Mouse (Mus musculus): ENCODE measurements around the gene Pgap3.
"Not testable (repeated sequence)": the region's sequence is repeated elsewhere in the genome, so short reads cannot be mapped to it uniquely, and the experiment has no call there.

Gene Pgap3

DNA sequence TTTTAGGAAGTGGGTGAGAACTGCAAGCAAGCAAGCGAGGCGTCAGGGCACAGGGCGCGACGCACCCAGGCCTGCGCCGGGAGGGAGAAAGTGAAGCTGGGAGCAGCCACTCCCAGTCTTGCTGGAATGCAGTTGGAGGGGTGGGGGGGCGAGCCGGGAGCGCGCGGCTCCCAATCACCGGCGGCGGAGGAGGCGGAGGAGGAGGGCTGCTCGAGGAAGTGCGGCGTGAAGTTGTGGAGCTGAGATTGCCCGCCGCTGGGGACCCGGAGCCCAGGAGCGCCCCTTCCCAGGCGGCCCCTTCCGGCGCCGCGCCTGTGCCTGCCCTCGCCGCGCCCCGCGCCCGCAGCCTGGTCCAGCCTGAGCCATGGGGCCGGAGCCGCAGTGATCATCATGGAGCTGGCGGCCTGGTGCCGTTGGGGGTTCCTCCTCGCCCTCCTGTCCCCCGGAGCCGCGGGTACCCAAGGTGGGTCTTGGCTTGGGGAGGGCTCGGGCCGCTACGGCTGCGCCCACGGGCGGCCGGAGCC lies 12.0 kb upstream of the Pgap3 start, which contains the start of gene Erbb2:
Gene Erbb2, plus strand, starts transcription at position 198 of the 524 bp plus-strand sequence.
- peak; percentile 69 for DNase-seq (ENCODE audit: low spot score)

- no peak for DNase-seq (ENCODE audit: low spot score)
Observed at GRCm38 (mm10) chr11:98409341-98409822, 9.1 kb upstream of the Pgap3 start.

GRCm38 (mm10) chr11:98408872-98409271 lies 8.6 kb upstream of the Pgap3 start:
- DNase-seq (ENCODE audit: low spot score), result no peak

DNA sequence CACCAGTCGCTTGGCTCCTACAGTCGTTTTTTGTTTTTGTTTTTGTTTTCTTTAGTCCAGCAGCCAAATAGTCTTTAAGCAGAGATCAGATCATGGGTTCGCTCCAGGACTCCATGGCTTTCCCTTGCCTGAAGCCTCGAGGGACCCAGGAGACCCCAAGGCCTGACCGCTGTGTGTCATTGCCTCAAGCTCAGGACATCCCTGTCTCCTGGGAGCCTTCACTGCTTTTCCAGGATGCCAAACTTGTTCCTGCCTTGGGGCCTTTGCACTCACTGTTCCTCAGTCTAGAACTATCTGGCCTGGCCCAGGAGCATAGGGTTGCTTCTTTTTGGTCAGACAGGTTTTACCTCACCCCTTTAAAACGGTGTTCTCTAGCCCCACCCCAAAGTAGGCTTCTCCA lies 6.3 kb upstream of the Pgap3 start:
- DNase-seq (ENCODE audit: low spot score), result no peak

DNA sequence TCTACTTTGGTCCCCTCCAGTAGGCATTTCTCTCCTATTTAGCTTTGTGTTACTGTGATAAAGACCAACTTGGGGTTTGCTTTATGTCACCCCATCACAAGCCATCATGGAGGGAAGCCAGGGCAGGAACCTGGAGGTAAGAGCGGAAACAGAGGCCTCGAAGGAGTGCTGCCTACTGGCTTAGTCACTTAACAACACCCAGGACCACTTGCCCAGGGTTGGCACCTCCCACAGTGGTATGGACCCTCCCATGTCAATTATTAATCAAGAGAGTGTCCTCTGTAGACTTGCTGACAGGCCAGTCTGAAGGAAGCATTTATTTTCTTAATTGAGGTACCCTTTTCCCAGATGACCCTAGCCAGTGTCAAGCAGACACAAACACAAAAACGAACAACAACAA lies 526 bp upstream of the Pgap3 start:
- DNase-seq (ENCODE audit: low spot score), result no peak

GRCm38 (mm10) chr11:98397946-98398345 lies 2.3 kb downstream of the Pgap3 start:
- no peak for DNase-seq (ENCODE audit: low spot score)

DNA sequence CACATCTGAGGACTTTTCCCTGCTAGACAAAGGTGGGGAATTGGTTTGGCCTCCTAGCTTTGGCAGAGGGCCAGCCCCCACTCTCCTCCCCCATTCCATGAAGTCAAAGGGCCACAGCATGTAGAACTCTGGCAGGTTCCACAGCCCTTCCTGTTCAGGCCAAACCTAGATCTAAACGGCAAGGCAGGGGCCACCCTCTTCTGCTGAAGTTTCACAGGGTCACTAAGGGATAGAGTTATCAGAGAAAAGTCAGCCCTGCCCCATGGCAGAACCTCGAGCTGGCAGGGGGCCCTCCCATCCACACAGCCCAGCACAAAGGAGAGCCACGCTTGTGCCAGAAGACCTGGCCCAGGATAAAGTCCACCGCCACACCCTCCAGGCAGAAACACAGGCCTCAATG lies 5.2 kb downstream of the Pgap3 start:
- no peak for DNase-seq (ENCODE audit: low spot score)

DNA sequence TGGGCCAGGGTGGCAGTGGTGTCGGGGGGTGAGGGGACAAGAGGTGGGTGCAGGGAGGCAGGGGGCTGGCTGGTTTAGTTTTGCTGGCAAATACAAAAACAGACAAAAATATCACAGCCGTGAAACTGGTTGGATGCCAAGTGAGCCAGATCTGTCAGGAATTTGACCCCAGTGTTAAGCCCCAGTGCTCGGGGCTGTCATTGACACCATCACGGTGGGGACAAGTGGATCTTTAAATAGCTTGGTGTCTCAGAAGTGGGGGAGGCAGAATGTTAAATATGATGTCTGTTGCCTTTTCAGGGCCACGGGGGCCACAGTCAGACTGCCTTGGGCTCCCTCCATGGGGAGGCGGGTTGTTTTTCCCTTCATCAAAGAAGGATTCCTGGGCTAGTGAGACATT lies 6.0 kb downstream of the Pgap3 start:
- no peak for DNase-seq (ENCODE audit: low spot score)

DNA sequence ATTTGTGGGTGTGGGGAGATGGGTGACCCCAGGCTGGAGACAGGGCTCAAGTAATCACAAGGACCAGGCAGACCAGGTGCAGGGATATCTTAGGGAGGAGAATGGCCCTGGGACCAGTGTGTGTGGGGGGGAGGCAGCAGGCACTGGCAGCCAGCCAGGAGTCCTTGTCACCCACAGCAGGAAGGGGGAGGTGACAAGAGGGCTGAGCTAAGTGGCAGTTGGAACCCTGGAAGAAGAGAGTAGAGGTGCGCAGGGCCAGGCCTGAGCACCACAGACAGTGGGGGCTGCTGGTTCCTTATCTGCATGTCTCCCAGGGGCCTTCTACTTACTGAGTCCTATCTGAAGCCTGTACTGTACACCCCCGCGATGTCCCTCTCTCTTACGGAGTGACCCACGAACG lies 7.0 kb downstream of the Pgap3 start:
- no peak for DNase-seq (ENCODE audit: low spot score)

GRCm38 (mm10) chr11:98392645-98393044 lies 7.6 kb downstream of the Pgap3 start:
- DNase-seq (ENCODE audit: low spot score), result no peak

DNA sequence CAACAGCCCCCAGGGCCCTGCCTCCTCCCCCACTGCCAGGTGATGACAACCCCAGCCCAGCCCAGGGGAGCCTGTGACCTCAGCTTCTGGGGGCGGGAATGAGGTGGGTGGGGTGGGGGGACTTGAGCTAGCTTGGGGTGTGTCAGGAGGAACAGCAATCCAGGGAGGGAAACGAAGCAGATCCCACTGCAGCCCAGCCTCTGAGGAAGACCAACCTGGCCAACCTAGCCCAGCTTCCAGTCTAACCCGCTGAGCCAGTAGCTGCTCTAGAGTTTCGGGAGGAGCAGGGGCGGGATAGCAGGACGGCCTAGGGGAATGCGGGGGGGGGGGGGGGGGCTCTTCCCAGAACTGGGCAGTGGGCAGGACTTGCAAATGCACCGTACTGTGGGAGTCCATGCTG lies 8.3 kb downstream of the Pgap3 start:
- no peak for DNase-seq (ENCODE audit: low spot score)

DNA sequence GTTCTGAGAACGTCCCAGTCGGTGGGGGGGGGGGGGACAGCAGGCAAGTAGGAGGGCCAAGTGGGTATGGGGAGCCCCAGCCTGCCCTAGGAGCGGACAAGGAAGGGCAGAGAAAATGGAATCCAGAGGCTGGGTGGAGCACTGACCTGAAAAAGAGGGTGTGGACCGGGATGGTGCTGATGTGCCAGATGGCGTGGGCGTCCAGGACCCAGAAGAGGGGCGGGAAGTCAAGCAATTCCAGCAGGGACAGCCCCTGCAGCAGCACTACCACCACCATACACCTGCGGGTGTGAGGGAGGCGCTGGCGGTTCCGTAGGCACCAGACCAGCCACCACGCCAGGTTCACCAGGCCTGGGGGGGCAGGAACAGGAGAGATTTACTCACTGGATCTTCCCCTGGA lies 10.1 kb downstream of the Pgap3 start:
- no peak for DNase-seq (ENCODE audit: low spot score)

DNA sequence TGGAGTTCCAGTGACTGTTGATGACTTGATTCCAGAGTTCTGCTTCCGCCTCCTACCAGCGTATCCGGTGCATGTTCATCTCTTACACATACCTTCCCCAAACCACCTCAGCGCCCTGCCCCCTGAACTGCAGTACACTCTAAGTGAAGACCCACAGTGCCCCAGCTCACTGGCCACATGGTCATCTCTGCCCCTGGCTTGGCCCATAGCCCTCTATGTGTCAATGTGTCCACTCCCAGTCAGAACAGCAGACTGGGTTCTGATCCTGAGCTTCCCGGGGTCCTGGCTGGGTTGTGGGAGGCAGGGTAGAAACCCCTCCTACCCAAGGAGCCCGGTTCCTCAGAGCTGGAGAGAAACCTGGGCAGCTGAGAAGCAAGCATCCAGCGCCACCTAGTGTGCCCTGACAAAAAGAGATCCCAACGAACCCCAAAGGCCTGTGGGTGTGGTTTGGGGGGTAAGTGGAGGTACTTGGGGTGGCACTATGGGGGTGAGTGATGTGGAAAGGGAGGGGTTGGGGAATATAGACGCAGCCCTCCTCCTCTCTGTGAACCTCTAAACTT lies 11.0 kb downstream of the Pgap3 start:
- DNase-seq (ENCODE audit: low spot score), result peak; percentile 53

- DNase-seq (ENCODE audit: low spot score), result no peak
Observed at GRCm38 (mm10) chr11:98388282-98388681, 12.0 kb downstream of the Pgap3 start.

DNA sequence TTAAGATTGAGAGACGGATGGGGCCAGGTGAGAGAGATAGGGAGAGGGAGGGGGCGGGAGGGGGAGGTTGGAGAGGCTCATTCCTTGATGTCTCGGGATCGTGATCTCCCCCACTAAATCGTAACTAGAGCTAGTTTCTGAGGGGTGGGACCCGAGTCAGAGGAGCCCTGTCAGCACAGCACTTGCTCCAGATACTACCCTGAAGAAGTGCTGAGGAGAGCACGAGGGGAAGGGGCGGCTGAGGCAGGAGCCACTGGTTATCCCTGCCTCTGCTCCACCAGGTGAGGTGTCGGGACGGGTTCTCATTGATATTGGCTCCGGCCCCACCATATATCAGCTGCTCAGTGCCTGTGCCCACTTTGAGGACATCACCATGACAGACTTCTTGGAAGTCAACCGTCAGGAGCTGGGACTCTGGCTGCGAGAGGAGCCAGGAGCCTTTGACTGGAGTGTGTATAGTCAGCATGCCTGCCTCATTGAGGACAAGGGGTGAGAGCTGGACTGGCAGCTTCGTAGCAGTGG lies 13.2 kb downstream of the Pgap3 start:
- DNase-seq (ENCODE audit: low spot score), result no peak

- DNase-seq (ENCODE audit: low spot score), result no peak
Observed at GRCm38 (mm10) chr11:98386596-98386995, 13.7 kb downstream of the Pgap3 start.

DNA sequence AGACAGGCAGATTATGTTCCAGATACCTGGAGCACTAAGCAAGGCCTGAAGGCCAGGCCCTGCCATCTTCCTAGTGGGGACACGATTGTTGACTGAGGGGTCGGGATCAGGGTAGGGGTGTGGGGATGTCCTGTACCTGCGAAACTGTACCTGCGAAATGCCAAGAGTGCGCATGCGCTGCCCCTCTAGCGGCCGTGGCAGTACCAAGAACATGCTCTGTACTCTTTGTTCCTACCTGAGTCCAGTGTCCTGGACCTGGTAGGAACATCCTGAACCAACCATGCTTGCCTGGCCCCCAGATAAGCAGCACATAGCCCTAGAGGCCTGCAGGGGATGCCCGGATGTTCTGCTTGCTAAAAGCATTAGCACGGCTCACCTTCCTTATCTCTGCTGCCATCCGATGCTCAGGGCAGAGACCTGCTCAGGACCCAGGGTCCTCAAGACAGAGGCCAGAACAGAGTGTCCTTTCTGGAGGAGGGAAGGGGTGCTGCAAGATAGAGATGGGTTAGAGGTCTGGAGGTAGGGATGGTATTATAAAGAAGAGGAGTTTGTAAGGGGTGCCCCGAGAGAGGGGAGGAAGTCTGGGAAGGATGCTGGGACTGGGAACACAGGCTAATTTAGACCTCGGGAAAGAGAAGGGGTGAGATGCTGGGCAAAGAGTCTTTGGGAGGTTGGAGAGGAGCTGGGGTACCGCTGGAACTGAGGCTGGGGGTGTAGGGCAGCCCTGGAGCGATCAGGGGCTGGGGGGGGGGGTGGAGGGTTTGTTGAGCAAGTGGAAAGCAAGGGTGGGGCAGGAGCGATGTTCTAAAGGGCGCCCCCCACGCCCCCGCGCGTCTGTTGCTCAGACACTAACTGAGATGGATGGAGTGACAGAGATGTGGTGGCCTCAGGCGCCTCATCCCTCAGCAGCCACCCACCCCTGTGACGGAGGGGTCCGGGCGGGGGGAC lies 14.4 kb downstream of the Pgap3 start, which contains the start of gene Pnmt:
Gene Pnmt, plus strand, starts transcription at position 813 of the 948 bp plus-strand sequence.
- no peak for DNase-seq (ENCODE audit: low spot score)

DNA sequence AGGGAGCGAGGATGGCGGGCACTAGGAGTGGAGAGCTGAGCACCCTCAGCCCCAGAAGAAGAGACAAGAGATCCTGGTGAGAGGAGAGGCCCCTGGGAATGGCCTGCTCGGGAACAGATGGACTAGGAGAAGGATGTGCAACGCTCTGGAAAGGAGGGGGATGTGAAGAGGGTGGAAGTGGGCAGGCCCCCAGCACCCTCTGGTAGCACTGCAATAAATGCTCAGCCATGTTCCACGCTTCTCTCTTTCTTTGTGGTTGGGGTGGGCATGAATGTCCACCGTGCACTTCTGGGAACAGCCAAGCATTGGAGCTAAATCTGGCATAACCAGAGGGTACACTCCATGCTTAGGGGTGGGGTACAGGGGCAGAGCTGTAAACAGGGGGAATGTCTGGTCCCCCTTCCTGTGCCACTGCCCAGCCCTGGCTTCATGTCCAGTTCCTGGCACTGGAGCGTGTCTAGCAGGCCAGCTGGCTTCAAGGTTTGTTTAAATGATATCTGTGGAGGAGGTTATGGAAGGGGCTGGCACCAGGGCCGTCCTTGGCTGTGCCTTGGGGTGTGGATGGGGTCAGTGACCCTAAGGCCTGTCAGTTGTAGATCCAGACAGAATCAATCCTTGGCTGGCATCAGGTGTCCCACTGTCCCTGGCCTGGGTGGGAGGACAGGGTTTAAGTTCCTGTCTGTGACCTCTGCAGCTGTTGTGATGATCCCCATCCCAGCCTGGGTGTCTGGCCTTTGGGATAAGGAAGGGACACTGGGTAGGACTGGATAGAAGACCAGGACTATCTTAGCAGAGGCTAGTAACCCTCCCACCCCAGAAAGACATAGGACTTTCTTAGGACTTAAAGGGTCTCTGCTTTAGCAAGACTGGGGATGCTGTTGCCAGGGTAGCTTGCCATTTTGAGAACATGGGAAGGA lies 15.3 kb downstream of the Pgap3 start:
- DNase-seq (ENCODE audit: low spot score), result peak; percentile 43

GRCm38 (mm10) chr11:98384216-98384615 lies 16.1 kb downstream of the Pgap3 start:
- DNase-seq (ENCODE audit: low spot score), result no peak

DNA sequence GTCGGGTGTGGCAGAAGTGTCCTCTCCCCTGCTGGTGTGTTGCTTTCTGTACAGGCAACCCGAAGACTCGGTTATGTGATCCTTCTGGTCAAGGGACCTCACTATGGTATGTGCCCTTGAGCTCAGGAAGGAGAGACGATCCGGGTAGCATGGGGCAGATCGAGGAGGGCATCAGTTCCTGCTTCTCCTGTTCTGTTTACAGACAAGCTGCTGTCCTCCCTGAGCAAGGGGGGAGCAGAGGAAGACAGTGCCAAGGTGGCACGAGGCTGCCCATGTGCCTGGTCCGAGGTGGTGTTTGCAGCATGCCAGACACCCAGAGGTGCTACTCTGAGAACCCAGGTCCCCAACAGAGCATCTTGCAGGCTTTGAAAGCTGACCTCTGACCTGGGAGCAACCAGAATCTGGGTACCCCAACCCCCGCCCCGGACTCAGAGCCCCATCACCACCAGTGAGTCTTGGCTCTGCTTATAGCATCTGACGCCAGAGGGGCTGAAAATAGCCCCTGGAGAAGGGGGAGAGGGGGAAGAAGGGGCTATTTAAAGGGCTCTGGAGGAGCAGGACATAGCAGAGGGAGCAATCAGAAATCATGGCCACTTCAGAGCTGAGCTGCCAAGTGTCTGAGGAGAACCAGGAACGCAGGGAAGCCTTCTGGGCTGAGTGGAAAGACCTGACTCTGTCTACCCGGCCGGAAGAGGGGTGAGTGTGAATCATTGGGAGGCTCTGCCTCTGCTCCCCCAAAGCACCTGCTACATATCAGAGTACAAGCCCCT lies 16.8 kb downstream of the Pgap3 start, which contains the start of gene Tcap:
Gene Tcap, plus strand, starts transcription at position 551 of the 770 bp plus-strand sequence.
- no peak for DNase-seq (ENCODE audit: low spot score)

GRCm38 (mm10) chr11:98382405-98382804 lies 17.9 kb downstream of the Pgap3 start:
- DNase-seq (ENCODE audit: low spot score), result not testable (repeated sequence)
